Mouse (Mus musculus): ENCODE measurements at regions not wholly inside any gene's neighbourhood (a gene's known extent, or its start where the extent isn't known, plus 50 kb on each side); places are given as distances from the start of the nearest gene placed in this dataset.

DNA sequence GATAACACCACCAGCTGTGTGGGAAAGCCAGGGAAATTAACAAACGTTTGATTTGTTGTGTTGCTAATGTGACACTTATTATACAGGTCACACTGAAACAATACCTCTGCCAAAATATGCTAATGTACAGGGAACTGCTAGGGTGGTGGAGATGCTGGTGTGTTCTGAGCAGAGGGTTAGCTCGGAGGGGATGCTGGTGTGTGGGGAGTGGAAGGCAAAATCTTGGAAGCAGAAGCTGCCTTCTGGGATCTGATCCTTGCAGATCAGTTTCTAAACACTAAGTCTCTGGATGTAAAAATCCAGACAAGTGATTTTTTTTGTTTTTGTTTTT lies 160.2 kb downstream of the Tex29 start:
- Histone ChIP-seq H3K9me3 (ENCODE audit: control insufficient read depth, low read length) (no peaks in the 10 kb centered on the region), H3K4me3 (ENCODE audit: low read depth, low read length) (no peak overlapping the region), H3K9ac (ENCODE audit: low read depth, low read length) (no peak overlapping the region), H3K36me3 (ENCODE audit: control insufficient read depth, insufficient read depth, low read length) (no peaks in the 10 kb centered on the region), H3K4me1 (ENCODE audit: control insufficient read depth, insufficient read depth, low read length) (no peaks in the 10 kb centered on the region), H3K27ac (replicated peaks; ENCODE audit: low read depth, low read length) (no peak overlapping the region), H3K4me2 (ENCODE audit: low read depth, low read length) (no peak overlapping the region), H3K27me3 (replicated peaks; ENCODE audit: control insufficient read depth, insufficient read depth, low read length) (peaks cover 54% of the 10 kb centered on the region)
- WGBS: 29% methylated on average over 2 of the region's 2 CpGs
- ATAC-seq (ENCODE audit: low read depth) (no peak), DNase-seq (ENCODE audit: low spot score) (no peak)

DNA sequence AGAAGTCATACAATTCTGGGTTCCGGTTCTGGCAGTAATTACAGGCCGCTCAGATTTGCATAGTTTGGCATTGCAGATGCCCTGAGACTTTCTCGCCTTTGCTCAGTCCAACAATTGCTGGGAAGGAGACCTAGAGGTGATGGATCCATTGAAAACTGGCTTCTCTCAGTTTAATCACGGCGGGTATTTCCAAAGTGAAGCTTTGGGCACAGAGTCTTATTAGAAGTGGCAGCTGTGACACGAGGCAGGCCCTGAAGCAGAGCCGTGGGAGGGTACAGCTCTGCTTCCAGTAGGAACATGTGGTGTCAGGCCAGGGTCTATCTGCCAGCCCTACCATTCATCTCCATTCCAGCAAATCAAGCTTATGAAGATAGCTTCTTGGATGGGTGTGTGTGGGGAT lies 164.0 kb downstream of the Tex29 start:
- Histone ChIP-seq H3K4me1 (ENCODE audit: control insufficient read depth, insufficient read depth, low read length) (no peaks in the 10 kb centered on the region), H3K27ac (replicated peaks; ENCODE audit: low read depth, low read length) (no peak overlapping the region), H3K4me3 (ENCODE audit: low read depth, low read length) (no peak overlapping the region), H3K27me3 (replicated peaks; ENCODE audit: control insufficient read depth, insufficient read depth, low read length) (peaks cover 25% of the 10 kb centered on the region), H3K9me3 (ENCODE audit: control insufficient read depth, low read length) (no peaks in the 10 kb centered on the region), H3K4me2 (ENCODE audit: low read depth, low read length) (no peak overlapping the region), H3K9ac (ENCODE audit: low read depth, low read length) (no peak overlapping the region), H3K36me3 (ENCODE audit: control insufficient read depth, insufficient read depth, low read length) (no peaks in the 10 kb centered on the region)
- DNase-seq (ENCODE audit: low spot score) (no peak), ATAC-seq (ENCODE audit: low read depth) (no peak)
- 74% methylated on average over 7 of the region's 7 CpGs for WGBS

DNA sequence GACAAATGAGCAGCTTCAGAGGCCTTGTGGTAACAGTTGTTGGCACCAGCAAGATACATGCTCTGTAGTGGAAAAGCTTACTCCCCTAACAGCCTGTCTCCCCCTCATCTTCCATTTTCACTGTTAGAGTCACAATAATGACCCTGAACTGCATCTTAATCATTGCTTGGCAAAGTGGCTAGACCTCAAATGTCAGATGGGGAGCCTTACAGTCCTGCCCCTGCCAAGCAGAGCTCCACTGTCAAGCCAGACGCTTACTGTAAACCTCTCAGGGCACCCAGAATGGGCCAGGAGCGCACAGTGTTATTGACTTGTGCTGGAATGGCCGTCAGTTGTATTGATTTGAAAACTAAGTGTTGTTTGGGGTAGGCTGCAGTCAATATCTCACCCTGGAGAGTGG lies 172.5 kb downstream of the Tex29 start:
- Histone ChIP-seq H3K36me3 (ENCODE audit: control insufficient read depth, insufficient read depth, low read length) (no peaks in the 10 kb centered on the region), H3K4me3 (ENCODE audit: low read depth, low read length) (no peak overlapping the region), H3K27me3 (replicated peaks; ENCODE audit: control insufficient read depth, insufficient read depth, low read length) (no peaks in the 10 kb centered on the region), H3K4me2 (ENCODE audit: low read depth, low read length) (no peak overlapping the region), H3K27ac (replicated peaks; ENCODE audit: low read depth, low read length) (no peak overlapping the region), H3K9ac (ENCODE audit: low read depth, low read length) (no peak overlapping the region), H3K4me1 (ENCODE audit: control insufficient read depth, insufficient read depth, low read length) (no peaks in the 10 kb centered on the region), H3K9me3 (ENCODE audit: control insufficient read depth, low read length) (no peaks in the 10 kb centered on the region)
- WGBS: 85% methylated on average over 3 of the region's 3 CpGs
- no peak for DNase-seq (ENCODE audit: low spot score)
- ATAC-seq (ENCODE audit: low read depth): no peak

DNA sequence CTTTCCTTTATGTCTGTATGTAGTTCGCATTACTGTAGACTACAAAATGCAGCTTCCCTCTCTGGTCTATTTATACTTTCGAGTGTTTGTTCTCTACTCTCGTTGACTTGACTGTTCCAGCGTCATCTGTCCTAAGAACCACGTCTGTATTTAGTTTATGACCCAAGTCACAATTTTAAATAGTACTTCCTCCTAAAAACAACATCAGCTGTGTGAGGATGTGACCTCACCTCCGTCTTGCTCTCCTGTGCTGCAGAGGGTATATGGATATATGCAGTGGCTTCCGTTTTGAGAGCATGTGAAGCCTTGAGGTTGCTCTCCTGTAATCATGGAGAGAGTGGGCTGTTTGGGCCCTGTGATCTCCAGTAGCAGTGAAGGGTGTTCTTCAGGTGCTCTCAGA lies 177.5 kb downstream of the Tex29 start:
- WGBS: 71% methylated on average over 7 of the region's 7 CpGs
- Histone ChIP-seq H3K4me3 (ENCODE audit: low read depth, low read length) (no peak overlapping the region), H3K27ac (replicated peaks; ENCODE audit: low read depth, low read length) (no peak overlapping the region), H3K9ac (ENCODE audit: low read depth, low read length) (no peak overlapping the region), H3K27me3 (replicated peaks; ENCODE audit: control insufficient read depth, insufficient read depth, low read length) (no peaks in the 10 kb centered on the region), H3K4me2 (ENCODE audit: low read depth, low read length) (no peak overlapping the region), H3K36me3 (ENCODE audit: control insufficient read depth, insufficient read depth, low read length) (no peaks in the 10 kb centered on the region), H3K4me1 (ENCODE audit: control insufficient read depth, insufficient read depth, low read length) (no peaks in the 10 kb centered on the region), H3K9me3 (ENCODE audit: control insufficient read depth, low read length) (no peaks in the 10 kb centered on the region)
- ATAC-seq (ENCODE audit: low read depth) (no peak), DNase-seq (ENCODE audit: low spot score) (no peak)

DNA sequence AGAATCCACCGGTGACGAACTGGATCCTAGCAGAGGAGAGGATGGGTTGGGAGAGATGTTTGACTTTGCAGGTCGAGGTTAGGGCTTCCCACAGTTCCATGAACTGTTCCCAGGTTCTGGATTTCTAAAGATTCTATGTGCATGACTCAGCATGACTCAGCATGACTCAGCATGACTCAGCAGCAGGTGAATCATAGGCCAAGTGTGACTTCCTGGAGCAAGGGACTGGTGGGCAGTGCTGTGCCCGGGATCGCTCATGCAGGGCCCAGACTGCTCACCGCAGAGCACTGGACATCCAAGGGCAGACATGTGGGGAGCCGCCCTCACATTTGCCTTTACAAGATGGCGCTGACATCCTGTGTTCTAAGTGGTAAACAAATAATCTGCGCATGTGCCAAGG lies 179.0 kb downstream of the Tex29 start:
- H3K27me3 ChIP-seq (replicated peaks; ENCODE audit: control insufficient read depth, insufficient read depth, low read length): no peaks in the 10 kb centered on the region
- H3K4me2 ChIP-seq (ENCODE audit: low read depth, low read length): no peak overlapping the region
- DNase-seq (ENCODE audit: low spot score) (no peak), ATAC-seq (ENCODE audit: low read depth) (no peak)
- no peak overlapping the region for H3K27ac ChIP-seq (replicated peaks; ENCODE audit: low read depth, low read length)
- H3K9ac ChIP-seq (ENCODE audit: low read depth, low read length): no peak overlapping the region
- H3K4me3 ChIP-seq (ENCODE audit: low read depth, low read length): no peak overlapping the region
- 91% methylated on average over 9 of the region's 9 CpGs for WGBS
- no peaks in the 10 kb centered on the region for H3K36me3 ChIP-seq (ENCODE audit: control insufficient read depth, insufficient read depth, low read length)
- H3K4me1 ChIP-seq (ENCODE audit: control insufficient read depth, insufficient read depth, low read length): no peaks in the 10 kb centered on the region
- H3K9me3 ChIP-seq (ENCODE audit: control insufficient read depth, low read length): no peaks in the 10 kb centered on the region

DNA sequence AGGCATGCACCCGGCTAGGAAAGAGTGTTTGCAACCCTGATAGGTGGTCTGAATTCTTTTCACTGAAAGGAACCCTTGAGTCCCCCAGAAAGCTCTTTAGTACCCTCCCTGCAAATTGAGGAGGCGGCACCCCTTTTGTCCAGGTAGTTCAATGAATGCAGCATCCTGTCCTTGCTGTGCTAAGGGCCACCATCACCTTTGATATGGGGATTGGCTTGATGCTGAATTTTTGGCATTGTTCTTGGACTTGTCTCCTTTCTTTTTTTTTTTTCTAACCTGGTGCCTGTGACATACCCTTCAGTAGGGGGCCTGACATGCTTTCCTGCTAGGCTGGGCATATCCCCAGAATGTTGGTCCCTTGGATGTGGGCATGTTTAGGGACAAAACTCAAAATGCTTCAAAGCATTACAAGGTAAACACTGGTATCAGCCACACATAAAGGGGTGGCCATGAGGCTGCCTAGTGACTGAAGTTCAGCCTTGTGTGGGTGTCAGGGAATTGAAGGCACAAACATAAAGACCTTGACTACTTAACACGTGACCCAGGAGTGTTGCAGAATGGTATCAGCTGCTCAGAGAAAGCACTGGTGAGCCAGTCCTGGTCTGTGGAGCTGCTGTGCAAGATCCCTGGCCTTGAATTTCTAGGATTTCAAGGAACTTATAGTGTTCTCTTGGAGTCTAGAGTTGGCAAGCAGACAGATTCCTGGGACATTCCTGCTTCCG lies 183.6 kb downstream of the Tex29 start:
- Histone ChIP-seq H3K4me3 (ENCODE audit: low read depth, low read length) (no peak overlapping the region), H3K4me1 (ENCODE audit: control insufficient read depth, insufficient read depth, low read length) (no peaks in the 10 kb centered on the region), H3K9ac (ENCODE audit: low read depth, low read length) (no peak overlapping the region), H3K27me3 (replicated peaks; ENCODE audit: control insufficient read depth, insufficient read depth, low read length) (no peaks in the 10 kb centered on the region), H3K4me2 (ENCODE audit: low read depth, low read length) (no peak overlapping the region), H3K27ac (replicated peaks; ENCODE audit: low read depth, low read length) (no peak overlapping the region), H3K36me3 (ENCODE audit: control insufficient read depth, insufficient read depth, low read length) (no peaks in the 10 kb centered on the region), H3K9me3 (ENCODE audit: control insufficient read depth, low read length) (no peaks in the 10 kb centered on the region)
- no peak for ATAC-seq (ENCODE audit: low read depth)
- WGBS: 84% methylated on average over 4 of the region's 4 CpGs
- DNase-seq (ENCODE audit: low spot score): no peak

DNA sequence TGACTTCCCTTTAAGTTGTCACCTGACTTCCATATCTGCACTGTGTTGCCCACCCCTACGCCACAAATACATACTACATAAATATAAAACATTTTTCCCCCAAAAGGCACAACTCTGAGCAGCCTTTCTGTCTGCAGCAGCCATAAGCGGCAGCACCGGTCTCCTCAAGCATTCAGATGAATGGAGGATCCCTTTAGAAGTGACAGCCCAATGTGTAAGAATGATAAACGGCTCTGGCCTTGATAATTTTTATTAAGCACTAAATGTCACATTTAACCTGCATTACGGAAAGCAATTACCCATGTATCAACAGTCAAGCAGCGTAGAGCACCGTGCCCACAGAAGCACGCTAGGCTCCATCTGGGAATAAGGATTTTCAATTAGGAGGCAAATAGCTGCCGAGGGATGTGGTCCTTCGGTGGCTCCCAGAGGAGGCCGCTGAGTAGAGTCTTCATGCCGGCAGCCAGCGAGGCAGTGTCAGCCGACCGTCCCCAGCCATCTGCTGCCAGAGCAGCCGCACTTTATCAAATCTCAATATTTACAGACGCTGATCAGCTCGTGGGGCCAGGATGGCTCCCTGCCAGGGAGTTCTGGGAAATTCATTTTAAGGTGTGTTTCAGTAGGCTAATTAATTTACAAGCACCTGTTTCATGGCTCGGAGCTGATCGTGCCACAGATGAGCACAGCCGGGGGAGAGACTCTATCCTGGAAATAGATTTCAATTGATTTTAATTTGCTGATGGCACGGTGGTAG lies 190.3 kb downstream of the Tex29 start:
- DNase-seq (ENCODE audit: low spot score) (no peak), ATAC-seq (ENCODE audit: low read depth) (0 out of 2 replicates have a peak, but pooled peaks have one; percentile 37)
- peaks cover 9% of the 10 kb centered on the region; the same call in 1 of the 2 replicates for H3K4me1 ChIP-seq (ENCODE audit: control insufficient read depth, insufficient read depth, low read length)
- H3K4me3 ChIP-seq (ENCODE audit: low read depth, low read length): no peak overlapping the region
- no peaks in the 10 kb centered on the region for H3K27me3 ChIP-seq (replicated peaks; ENCODE audit: control insufficient read depth, insufficient read depth, low read length)
- H3K9me3 ChIP-seq (ENCODE audit: control insufficient read depth, low read length): no peaks in the 10 kb centered on the region
- 63% methylated on average over 22 of the region's 22 CpGs for WGBS
- no peak overlapping the region for H3K9ac ChIP-seq (ENCODE audit: low read depth, low read length)
- H3K27ac ChIP-seq (replicated peaks; ENCODE audit: low read depth, low read length): no peak overlapping the region
- no peak overlapping the region for H3K4me2 ChIP-seq (ENCODE audit: low read depth, low read length)
- H3K36me3 ChIP-seq (ENCODE audit: control insufficient read depth, insufficient read depth, low read length): no peaks in the 10 kb centered on the region

DNA sequence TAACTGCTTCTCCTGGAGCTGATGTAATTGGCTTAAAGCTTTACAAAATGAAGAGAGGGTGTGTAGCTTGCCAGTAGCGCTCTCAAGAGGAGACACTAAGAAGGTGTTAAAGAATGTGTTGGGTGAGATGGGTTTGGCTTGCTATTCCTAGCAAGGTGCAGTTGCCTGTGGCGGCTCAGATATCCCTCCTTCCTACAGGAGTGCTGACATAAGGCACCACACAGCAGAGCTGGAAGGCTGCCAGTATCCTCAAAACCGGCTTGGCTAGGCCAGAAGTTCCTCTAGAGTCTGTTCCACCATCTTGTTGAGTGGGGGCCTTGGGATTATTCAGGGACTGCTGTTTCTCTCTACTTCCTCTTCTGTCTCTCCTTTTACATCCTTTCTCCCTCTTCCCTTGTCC lies 191.5 kb downstream of the Tex29 start:
- Histone ChIP-seq H3K4me3 (ENCODE audit: low read depth, low read length) (no peak overlapping the region), H3K4me1 (ENCODE audit: control insufficient read depth, insufficient read depth, low read length) (peaks cover 9% of the 10 kb centered on the region; the same call in 1 of the 2 replicates), H3K36me3 (ENCODE audit: control insufficient read depth, insufficient read depth, low read length) (no peaks in the 10 kb centered on the region), H3K27ac (replicated peaks; ENCODE audit: low read depth, low read length) (no peak overlapping the region), H3K9me3 (ENCODE audit: control insufficient read depth, low read length) (no peaks in the 10 kb centered on the region), H3K27me3 (replicated peaks; ENCODE audit: control insufficient read depth, insufficient read depth, low read length) (no peaks in the 10 kb centered on the region), H3K9ac (ENCODE audit: low read depth, low read length) (no peak overlapping the region), H3K4me2 (ENCODE audit: low read depth, low read length) (no peak overlapping the region)
- ATAC-seq (ENCODE audit: low read depth): peak; percentile 66; the same call in 1 of the 2 replicates
- 41% methylated on average over 3 of the region's 3 CpGs for WGBS
- peak; percentile 88 for DNase-seq (ENCODE audit: low spot score)

DNA sequence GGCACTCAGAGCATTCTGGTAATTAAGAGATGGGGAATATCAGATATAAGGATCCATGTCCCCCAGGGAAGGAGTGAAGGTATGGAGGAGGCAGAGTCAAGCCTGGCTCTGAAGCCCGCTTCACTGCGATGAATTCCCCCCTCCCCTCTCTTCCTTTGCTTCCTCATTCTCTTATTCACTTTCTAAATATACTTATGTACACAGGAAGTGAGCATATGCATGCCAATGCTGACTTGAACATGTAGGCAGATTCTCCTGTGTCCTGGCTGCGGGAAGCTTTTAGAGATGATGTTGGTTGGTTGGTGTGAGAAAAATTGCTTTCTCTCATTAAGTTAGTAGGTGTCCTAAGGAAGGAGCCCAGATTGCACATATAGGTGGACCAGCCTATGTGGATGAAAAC lies 192.1 kb downstream of the Tex29 start:
- H3K9me3 ChIP-seq (ENCODE audit: control insufficient read depth, low read length): no peaks in the 10 kb centered on the region
- H3K27ac ChIP-seq (replicated peaks; ENCODE audit: low read depth, low read length): no peak overlapping the region
- ATAC-seq (ENCODE audit: low read depth): no peak
- no peak overlapping the region for H3K4me2 ChIP-seq (ENCODE audit: low read depth, low read length)
- H3K27me3 ChIP-seq (replicated peaks; ENCODE audit: control insufficient read depth, insufficient read depth, low read length): no peaks in the 10 kb centered on the region
- no peak for DNase-seq (ENCODE audit: low spot score)
- H3K4me3 ChIP-seq (ENCODE audit: low read depth, low read length): no peak overlapping the region
- 72% methylated on average over 3 of the region's 3 CpGs for WGBS
- peaks cover 9% of the 10 kb centered on the region; the same call in 1 of the 2 replicates for H3K4me1 ChIP-seq (ENCODE audit: control insufficient read depth, insufficient read depth, low read length)
- no peaks in the 10 kb centered on the region for H3K36me3 ChIP-seq (ENCODE audit: control insufficient read depth, insufficient read depth, low read length)
- H3K9ac ChIP-seq (ENCODE audit: low read depth, low read length): no peak overlapping the region

Measured in embryonic facial prominence, embryonic 14.5 days (tissue).